Mouse (Mus musculus): Measurements from ENCODE around the gene Iqce. TPM values are rescaled to one million over a fixed set of nuclear protein-coding genes. Genes with fewer than 3 reads are reported as not detected.

The Iqce gene
- polyA plus RNA-seq, 1 experiment = 8.5 TPM

GRCm38 (mm10) chr5:140651231-140651630 lies 50.9 kb downstream of the Iqce start:
- TF ChIP-seq GATA1 (IDR thresholded peaks at IDR 0.05; ENCODE audit: low read length) = no peak

- TF ChIP-seq GATA1 (IDR thresholded peaks at IDR 0.05; ENCODE audit: low read length) = no peak
Measured at GRCm38 (mm10) chr5:140649881-140650414, 52.2 kb downstream of the Iqce start.

GRCm38 (mm10) chr5:140649101-140649667 lies 53.0 kb downstream of the Iqce start:
- no peak for TF ChIP-seq GATA1 (IDR thresholded peaks at IDR 0.05; ENCODE audit: low read length)

- TF ChIP-seq GATA1 (IDR thresholded peaks at IDR 0.05; ENCODE audit: low read length) = no peak
Measured at GRCm38 (mm10) chr5:140648519-140649100, 53.6 kb downstream of the Iqce start, which contains the start of gene Ttyh3. Gene Ttyh3, minus strand, starts transcription at chr5:140649031.

GRCm38 (mm10) chr5:140647821-140648518 lies 54.2 kb downstream of the Iqce start:
- TF ChIP-seq GATA1 (IDR thresholded peaks at IDR 0.05; ENCODE audit: low read length) = no peak

GRCm38 (mm10) chr5:140647031-140647760 lies 55.0 kb downstream of the Iqce start:
- TF ChIP-seq GATA1 (IDR thresholded peaks at IDR 0.05; ENCODE audit: low read length) = no peak

- no peak for TF ChIP-seq GATA1 (IDR thresholded peaks at IDR 0.05; ENCODE audit: low read length)
Measured at GRCm38 (mm10) chr5:140646171-140646570, 56.0 kb downstream of the Iqce start.

GRCm38 (mm10) chr5:140645454-140645853 lies 56.7 kb downstream of the Iqce start:
- no peak for TF ChIP-seq GATA1 (IDR thresholded peaks at IDR 0.05; ENCODE audit: low read length)

GRCm38 (mm10) chr5:140644702-140645201 lies 57.4 kb downstream of the Iqce start:
- TF ChIP-seq GATA1 (IDR thresholded peaks at IDR 0.05; ENCODE audit: low read length) = peak; percentile 70

- TF ChIP-seq GATA1 (IDR thresholded peaks at IDR 0.05; ENCODE audit: low read length) = no peak
Measured at GRCm38 (mm10) chr5:140644263-140644662, 57.9 kb downstream of the Iqce start.

- no peak for TF ChIP-seq GATA1 (IDR thresholded peaks at IDR 0.05; ENCODE audit: low read length)
Measured at GRCm38 (mm10) chr5:140642076-140642475, 60.1 kb downstream of the Iqce start.

- no peak for TF ChIP-seq GATA1 (IDR thresholded peaks at IDR 0.05; ENCODE audit: low read length)
Measured at GRCm38 (mm10) chr5:140641254-140641928, 60.8 kb downstream of the Iqce start.

- TF ChIP-seq GATA1 (IDR thresholded peaks at IDR 0.05; ENCODE audit: low read length) = no peak
Measured at GRCm38 (mm10) chr5:140640812-140641211, 61.4 kb downstream of the Iqce start.

GRCm38 (mm10) chr5:140639871-140640270 lies 62.3 kb downstream of the Iqce start:
- TF ChIP-seq GATA1 (IDR thresholded peaks at IDR 0.05; ENCODE audit: low read length) = no peak

- TF ChIP-seq GATA1 (IDR thresholded peaks at IDR 0.05; ENCODE audit: low read length) = no peak
Measured at GRCm38 (mm10) chr5:140639312-140639711, 62.9 kb downstream of the Iqce start.
